Mouse (Mus musculus): ENCODE measurements around the gene Cdhr1. TPM values are rescaled to one million over a fixed set of nuclear protein-coding genes. Genes with fewer than 3 reads are reported as not detected.
A peak's percentile ranks its signal among the peaks of the same experiment; 100 is the strongest.
"Not testable (repeated sequence)": the region's sequence is repeated elsewhere in the genome, so short reads cannot be mapped to it uniquely, and the experiment has no call there.

Cdhr1 gene
- polyA plus RNA-seq (2016; fragmentation: Nextera tagmentation; extraction: Ambion mirVana) = 0.04 and 0.09 TPM in 2 replicates

DNA sequence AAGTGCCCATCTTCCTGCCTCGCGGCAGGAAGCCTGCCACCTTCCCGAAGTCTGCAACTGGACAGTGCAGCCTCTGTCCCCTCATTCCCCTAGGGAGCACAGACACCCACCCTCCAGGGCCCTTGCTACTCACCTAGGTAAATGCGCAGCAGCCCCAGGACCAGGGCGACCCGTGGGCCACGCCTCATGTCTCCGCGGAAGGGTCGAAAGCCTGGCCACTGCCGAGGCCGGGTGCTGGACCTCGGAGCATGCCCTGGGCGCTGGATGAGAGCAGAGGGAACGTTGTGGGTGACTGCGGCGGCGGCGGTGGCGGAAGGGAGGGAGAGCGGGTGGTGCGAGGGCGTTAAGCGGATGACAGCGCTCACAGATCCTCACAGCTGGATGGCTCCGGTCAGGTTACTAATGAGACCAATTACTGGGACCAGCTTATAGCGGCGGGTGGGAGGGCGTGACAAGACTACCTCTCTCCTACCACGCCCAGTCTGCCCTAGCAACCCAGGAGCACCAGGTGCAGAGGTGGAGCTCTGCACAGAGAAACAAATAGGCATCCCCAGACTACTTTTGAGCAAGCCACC lies at the start of gene Cdhr1:
TSS of gene Cdhr1 (minus strand) at position 392 of the 575 bp plus-strand sequence.
- Histone ChIP-seq H3K27ac (no peak within 1 kb of the TSS), H3K4me1 (peaks cover 8% of the 10 kb centered on the region), H3K9me3 (replicated peaks) (no peaks in the 10 kb centered on the region), H3K27me3 (ENCODE audit: low read depth, poor library complexity, severe bottlenecking) (peaks cover 36% of the 10 kb centered on the region), H3K4me3 (peak within 1 kb of the TSS; percentile 47), H3K36me3 (no peaks in the 10 kb centered on the region)
- peak; percentile 53 for DNase-seq (ENCODE audit: low spot score)
- 2% methylated on average over 30 of the region's 30 CpGs for WGBS

- no peak for DNase-seq (ENCODE audit: low spot score)
- H3K9me3 ChIP-seq (replicated peaks) = no peaks in the 10 kb centered on the region
- no peaks in the 10 kb centered on the region for H3K27me3 ChIP-seq (ENCODE audit: low read depth, poor library complexity, severe bottlenecking)
- H3K36me3 ChIP-seq = no peaks in the 10 kb centered on the region
- H3K27ac ChIP-seq = no peak overlapping the region
- 81% methylated on average over 8 of the region's 8 CpGs for WGBS
- peaks cover 1% of the 10 kb centered on the region; the same call in 1 of the 2 replicates for H3K4me1 ChIP-seq
- H3K4me3 ChIP-seq = no peak overlapping the region
Measured at GRCm38 (mm10) chr14:37139051-37139710, 41.0 kb upstream of the Cdhr1 start.

GRCm38 (mm10) chr14:37137596-37137995 lies 39.4 kb upstream of the Cdhr1 start:
- WGBS = 86% methylated on average over 3 of the region's 3 CpGs
- not testable (repeated sequence) for H3K4me3 ChIP-seq; H3K9me3 ChIP-seq (replicated peaks); H3K4me1 ChIP-seq; DNase-seq (ENCODE audit: low spot score); H3K27ac ChIP-seq; H3K27me3 ChIP-seq (ENCODE audit: low read depth, poor library complexity, severe bottlenecking); H3K36me3 ChIP-seq

DNA sequence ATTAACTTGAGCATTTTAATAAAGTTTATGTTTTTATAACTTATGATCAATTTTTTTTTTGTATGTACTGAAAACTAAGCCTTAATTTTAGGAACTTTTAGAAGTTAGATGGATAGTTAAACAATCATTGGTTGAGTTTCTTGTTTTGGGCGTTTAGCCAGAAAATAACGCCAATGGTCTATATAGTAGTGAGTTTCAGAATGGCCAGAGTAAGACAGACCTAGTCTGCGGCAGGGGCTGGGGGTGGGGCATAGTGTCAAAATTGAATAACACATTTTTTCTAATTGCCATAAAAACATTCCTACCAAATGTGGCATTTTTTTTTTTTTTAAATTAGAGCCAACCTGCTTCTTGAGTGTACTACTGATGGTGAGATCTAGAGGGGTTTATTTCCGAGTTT lies 38.0 kb upstream of the Cdhr1 start:
- no peaks in the 10 kb centered on the region for H3K27me3 ChIP-seq (ENCODE audit: low read depth, poor library complexity, severe bottlenecking)
- peak overlapping the region; percentile 90; the same call in 1 of the 2 replicates for H3K4me3 ChIP-seq
- H3K9me3 ChIP-seq (replicated peaks) = no peaks in the 10 kb centered on the region
- H3K4me1 ChIP-seq = peaks cover 6% of the 10 kb centered on the region; the same call in 1 of the 2 replicates
- H3K36me3 ChIP-seq = peaks cover 24% of the 10 kb centered on the region
- DNase-seq (ENCODE audit: low spot score) = no peak
- WGBS = 95% methylated on average over 4 of the region's 4 CpGs
- no peak overlapping the region for H3K27ac ChIP-seq

DNA sequence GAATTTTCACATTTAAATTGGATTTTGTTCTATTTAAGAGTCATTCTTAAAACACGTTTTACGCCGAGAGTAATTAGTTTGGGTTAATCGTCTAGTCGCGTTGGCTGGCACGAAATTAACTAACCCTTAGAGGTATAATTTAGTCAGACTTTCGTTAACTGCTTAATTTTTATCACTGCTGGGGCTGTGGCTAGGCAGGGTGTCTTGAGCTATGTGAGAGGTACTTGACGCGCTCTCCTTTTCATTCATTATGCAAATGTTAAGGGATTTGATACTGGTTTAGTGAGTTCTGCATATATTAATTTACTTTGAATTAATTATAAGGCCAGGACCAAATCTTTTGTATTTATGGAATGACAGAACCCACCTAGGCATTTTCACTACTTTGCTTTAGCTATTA lies 37.5 kb upstream of the Cdhr1 start:
- Histone ChIP-seq H3K27ac (peak overlapping the region; percentile 70; the same call in 1 of the 2 replicates), H3K4me3 (peak overlapping the region; percentile 90), H3K4me1 (peaks cover 6% of the 10 kb centered on the region; the same call in 1 of the 2 replicates), H3K36me3 (peaks cover 28% of the 10 kb centered on the region), H3K27me3 (ENCODE audit: low read depth, poor library complexity, severe bottlenecking) (no peaks in the 10 kb centered on the region), H3K9me3 (replicated peaks) (no peaks in the 10 kb centered on the region)
- WGBS = 4% methylated on average over 10 of the region's 10 CpGs
- DNase-seq (ENCODE audit: low spot score) = no peak

- Histone ChIP-seq H3K36me3 (peaks cover 33% of the 10 kb centered on the region), H3K27ac (peak within 1 kb of the TSS; percentile 90), H3K9me3 (replicated peaks) (no peaks in the 10 kb centered on the region), H3K4me3 (peak within 1 kb of the TSS; percentile 90), H3K27me3 (ENCODE audit: low read depth, poor library complexity, severe bottlenecking) (no peaks in the 10 kb centered on the region), H3K4me1 (peaks cover 6% of the 10 kb centered on the region; the same call in 1 of the 2 replicates)
- DNase-seq (ENCODE audit: low spot score) = peak; percentile 91
- under 1% methylated on average over 38 of the region's 38 CpGs for WGBS
Measured at GRCm38 (mm10) chr14:37135127-37135593, 37.0 kb upstream of the Cdhr1 start, which contains the start of gene Ghitm. Gene Ghitm, minus strand, starts transcription at chr14:37135272.

GRCm38 (mm10) chr14:37134304-37135126 lies 36.4 kb upstream of the Cdhr1 start:
- peaks cover 39% of the 10 kb centered on the region for H3K36me3 ChIP-seq
- DNase-seq (ENCODE audit: low spot score) = no peak
- peaks cover 6% of the 10 kb centered on the region; the same call in 1 of the 2 replicates for H3K4me1 ChIP-seq
- H3K4me3 ChIP-seq = peak overlapping the region; percentile 90
- peak overlapping the region; percentile 90 for H3K27ac ChIP-seq
- no peaks in the 10 kb centered on the region for H3K9me3 ChIP-seq (replicated peaks)
- 2% methylated on average over 40 of the region's 40 CpGs for WGBS
- no peaks in the 10 kb centered on the region for H3K27me3 ChIP-seq (ENCODE audit: low read depth, poor library complexity, severe bottlenecking)

GRCm38 (mm10) chr14:37127652-37128051 lies 29.5 kb upstream of the Cdhr1 start:
- no peaks in the 10 kb centered on the region for H3K27me3 ChIP-seq (ENCODE audit: low read depth, poor library complexity, severe bottlenecking)
- no peak for DNase-seq (ENCODE audit: low spot score)
- 47% methylated on average over 4 of the region's 4 CpGs for WGBS
- no peaks in the 10 kb centered on the region for H3K9me3 ChIP-seq (replicated peaks)
- no peak overlapping the region for H3K4me3 ChIP-seq
- H3K27ac ChIP-seq = no peak overlapping the region
- H3K36me3 ChIP-seq = peaks cover 96% of the 10 kb centered on the region
- no peaks in the 10 kb centered on the region for H3K4me1 ChIP-seq

GRCm38 (mm10) chr14:37119233-37119632 lies 21.1 kb upstream of the Cdhr1 start:
- peaks cover 41% of the 10 kb centered on the region for H3K36me3 ChIP-seq
- H3K4me1 ChIP-seq = no peaks in the 10 kb centered on the region
- DNase-seq (ENCODE audit: low spot score) = no peak
- no peaks in the 10 kb centered on the region for H3K9me3 ChIP-seq (replicated peaks)
- no peak overlapping the region for H3K4me3 ChIP-seq
- H3K27ac ChIP-seq = no peak overlapping the region
- no peaks in the 10 kb centered on the region for H3K27me3 ChIP-seq (ENCODE audit: low read depth, poor library complexity, severe bottlenecking)
- 96% methylated on average over 4 of the region's 4 CpGs for WGBS

- Histone ChIP-seq H3K4me1 (peaks cover 15% of the 10 kb centered on the region), H3K27me3 (ENCODE audit: low read depth, poor library complexity, severe bottlenecking) (no peaks in the 10 kb centered on the region), H3K4me3 (no peak within 1 kb of the TSS), H3K36me3 (no peaks in the 10 kb centered on the region), H3K9me3 (replicated peaks) (no peaks in the 10 kb centered on the region), H3K27ac (no peak within 1 kb of the TSS)
- 71% methylated on average over 3 of the region's 3 CpGs for WGBS
- no peak for DNase-seq (ENCODE audit: low spot score)
Measured at GRCm38 (mm10) chr14:37113922-37114321, 15.8 kb upstream of the Cdhr1 start, which contains the start of gene 2610528A11Rik. Gene 2610528A11Rik, minus strand, starts transcription at chr14:37114022.

DNA sequence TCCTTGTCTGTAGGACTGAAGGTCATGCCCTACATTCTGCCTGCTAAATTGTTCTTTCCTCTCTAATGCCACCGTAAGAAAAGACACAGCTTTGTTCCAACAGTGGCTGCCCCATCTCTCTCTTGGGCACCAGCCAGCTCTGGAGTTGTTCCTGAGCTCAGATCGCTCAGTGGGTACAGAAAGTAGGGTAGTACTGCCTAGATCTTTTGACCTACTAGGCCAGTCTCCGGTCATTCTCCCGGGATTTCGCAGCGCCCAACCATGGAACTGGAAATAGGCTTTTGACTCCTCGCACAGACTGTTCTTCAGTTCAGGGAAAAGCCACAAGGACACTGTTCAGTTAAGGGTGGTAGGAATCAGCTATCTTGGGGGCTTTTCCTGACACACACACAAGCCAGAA lies 14.8 kb upstream of the Cdhr1 start:
- no peaks in the 10 kb centered on the region for H3K9me3 ChIP-seq (replicated peaks)
- DNase-seq (ENCODE audit: low spot score) = no peak
- H3K36me3 ChIP-seq = no peaks in the 10 kb centered on the region
- WGBS = 90% methylated on average over 7 of the region's 7 CpGs
- no peaks in the 10 kb centered on the region for H3K27me3 ChIP-seq (ENCODE audit: low read depth, poor library complexity, severe bottlenecking)
- H3K4me3 ChIP-seq = no peak overlapping the region
- H3K4me1 ChIP-seq = peaks cover 15% of the 10 kb centered on the region
- no peak overlapping the region for H3K27ac ChIP-seq

GRCm38 (mm10) chr14:37111371-37111770 lies 13.2 kb upstream of the Cdhr1 start:
- Histone ChIP-seq H3K4me1 (peaks cover 15% of the 10 kb centered on the region), H3K36me3 (no peaks in the 10 kb centered on the region)
- DNase-seq (ENCODE audit: low spot score) = no peak

More at GRCm38 (mm10) chr14:37111371-37111770, 13.2 kb upstream of the Cdhr1 start:
- Histone ChIP-seq H3K9me3 (replicated peaks) (no peaks in the 10 kb centered on the region), H3K27me3 (ENCODE audit: low read depth, poor library complexity, severe bottlenecking) (no peaks in the 10 kb centered on the region), H3K4me3 (no peak overlapping the region), H3K27ac (no peak overlapping the region)

Data from limb, embryonic 10.5 days (tissue).